In the genomic region with DNA sequence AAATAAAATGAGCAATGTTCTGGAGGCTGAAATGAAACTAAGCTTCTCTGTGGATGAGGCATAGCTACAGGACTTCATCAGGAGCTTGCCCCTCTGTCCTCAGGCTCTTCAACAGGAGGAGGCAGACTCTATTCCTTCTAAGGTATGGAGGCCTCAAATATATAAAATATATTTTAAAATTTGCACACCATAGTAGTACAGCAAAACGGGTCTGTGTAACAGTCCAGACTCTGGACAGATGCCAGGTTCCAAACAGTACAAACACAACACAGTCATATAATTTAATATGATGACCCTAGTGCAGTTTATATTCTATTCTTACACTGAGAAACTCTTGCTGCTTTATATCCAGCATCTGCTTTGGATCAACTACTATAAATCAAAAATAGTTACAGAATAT, we compare ENCODE assay signal across 14 mouse cellular contexts.
"Had no signal": no experiment of that assay in that cellular context is flagged by ENCODE, and none has a peak within 500 bp of the region (broad histone marks: within the 10 kb centered on the region; RNA-seq: fewer than 3 reads in every experiment).

No protein-coding gene starts in this region.

- H3K4me2 ChIP-seq: kidney, embryonic 15.5 days; limb, embryonic 15.5 days; liver, embryonic 11.5 days; lung, embryonic 15.5 days; midbrain, embryonic 11.5 days had no signal

- DNase-seq: kidney, adult 2 months; left cerebral cortex, postnatal 4 days; liver, postnatal 0 days; lung, postnatal 10 days; lung, postnatal 36 days; midbrain, embryonic 14.5 days; thymus, adult 18-20 months; thymus, postnatal 36 days had no signal

- H3K9me3 ChIP-seq: kidney, embryonic 15.5 days; limb, embryonic 15.5 days; lung, embryonic 15.5 days had no signal

- H3K27me3 ChIP-seq: kidney, embryonic 15.5 days; limb, embryonic 15.5 days; lung, embryonic 15.5 days had no signal

- ATAC-seq: liver, postnatal 0 days had no signal

- H3K4me3 ChIP-seq: kidney, embryonic 15.5 days; limb, embryonic 15.5 days; lung, embryonic 15.5 days had no signal

- H3K4me1 ChIP-seq: kidney, embryonic 15.5 days; limb, embryonic 15.5 days; lung, embryonic 15.5 days had no signal

- H3K36me3 ChIP-seq: kidney, embryonic 15.5 days; limb, embryonic 15.5 days; lung, embryonic 15.5 days had no signal

- H3K27ac ChIP-seq: kidney, embryonic 15.5 days; limb, embryonic 15.5 days; liver, embryonic 14.5 days; lung, embryonic 15.5 days had no signal

- H3K9ac ChIP-seq: kidney, embryonic 15.5 days; limb, embryonic 15.5 days; liver, embryonic 14.5 days; liver, postnatal 0 days; lung, embryonic 15.5 days had no signal
